Mouse (Mus musculus) intestine, postnatal 0 days (tissue): ENCODE measurements around the gene Gsg1l. TPM values are rescaled to one million over a fixed set of nuclear protein-coding genes. Genes with fewer than 3 reads are reported as not detected.

Experiments
- ATAC-seq: fragments of 200-750 bp; cut with Nextera tagmentation; 2 replicates; pipeline ENCODE4 v1.8.0; 2017; ENCODE audit warnings: mild to moderate bottlenecking, moderate TSS enrichment, moderate library complexity
- H3K27ac ChIP-seq: fragments of 300-500 bp; sonication (generic); 2 replicates; pipeline ENCODE4 v1.5.1; 2014; ENCODE audit warnings: mild to moderate bottlenecking, low read depth, low read length, moderate library complexity
- H3K27me3 ChIP-seq: fragments of 300-500 bp; sonication (generic); replicated peaks from 2 replicates; pipeline ENCODE4 v1.6.1; 2014; ENCODE audit warnings: low read length, mixed read lengths; ENCODE audit not compliant: control insufficient read depth, insufficient read depth
- H3K36me3 ChIP-seq: fragments of 300-500 bp; sonication (generic); 2 replicates; pipeline ENCODE4 v1.6.1; 2014; ENCODE audit warnings: mild to moderate bottlenecking, moderate library complexity; ENCODE audit not compliant: control insufficient read depth, insufficient read depth
- H3K4me1 ChIP-seq: fragments of 300-500 bp; sonication (generic); replicated peaks from 2 replicates; pipeline ENCODE4 v1.6.1; 2014; ENCODE audit warnings: antibody characterized with exemption, low read length, mixed read lengths; ENCODE audit not compliant: control insufficient read depth, insufficient read depth
- H3K4me2 ChIP-seq: fragments of 300-500 bp; sonication (generic); replicated peaks from 2 replicates; pipeline ENCODE4 v1.6.1; 2014; ENCODE audit warnings: low read depth, mild to moderate bottlenecking, moderate library complexity
- H3K4me3 ChIP-seq: fragments of 300-500 bp; sonication (generic); 2 replicates; pipeline ENCODE4 v1.5.1; 2014; ENCODE audit warnings: low read depth, low read length
- H3K9ac ChIP-seq: fragments of 300-500 bp; sonication (generic); 2 replicates; pipeline ENCODE4 v1.6.1; 2014; ENCODE audit warnings: mild to moderate bottlenecking, low read depth, low read length
- H3K9me3 ChIP-seq: fragments of 300-500 bp; sonication (generic); 2 replicates; pipeline ENCODE4 v1.6.1; 2016; ENCODE audit warnings: mixed run types; ENCODE audit not compliant: control insufficient read depth
- CTCF ChIP-seq: sonication (generic); IDR thresholded peaks from 2 replicates; pipeline ENCODE4 v1.5.1; 2016; ENCODE audit warnings: low read depth, mild to moderate bottlenecking, control low read depth, antibody characterized with exemption, moderate library complexity
- WGBS: fragments of 180-500 bp; shearing (Covaris S2); extraction: QIAGEN DNeasy Blood & Tissue Kit; methylation state at CpG from one replicate; pipeline ENCODE4 v1.1.7; 2014; 5-methylcytosine and 5-hydroxymethylcytosine counted together
- polyA plus RNA-seq: library from polyadenylated mRNA; unstranded; fragments of >200 nt; fragmentation: Nextera tagmentation; extraction: Ambion mirVana; gene quantifications from 2 replicates; pipeline ENCODE4 v1.2.1, GENCODE M21; 2015

Gene Gsg1l
- polyA plus RNA-seq, 1 experiment from 2014 or later, result 0.52 TPM

- no peaks in the 10 kb centered on the region for H3K9me3 ChIP-seq
- 67% methylated on average over 10 of the region's 10 CpGs for WGBS
- H3K4me3 ChIP-seq, result no peak overlapping the region
- H3K36me3 ChIP-seq, result no peaks in the 10 kb centered on the region
- no peak overlapping the region for H3K9ac ChIP-seq
- H3K27ac ChIP-seq, result no peak overlapping the region
- no peaks in the 10 kb centered on the region for H3K4me1 ChIP-seq
- no peak overlapping the region for H3K4me2 ChIP-seq
- ATAC-seq, result no peak
- H3K27me3 ChIP-seq, result no peaks in the 10 kb centered on the region
- TF ChIP-seq CTCF, result no peak
Measured at GRCm38 (mm10) chr7:126057332-126057914, 24.8 kb downstream of the Gsg1l start.

DNA sequence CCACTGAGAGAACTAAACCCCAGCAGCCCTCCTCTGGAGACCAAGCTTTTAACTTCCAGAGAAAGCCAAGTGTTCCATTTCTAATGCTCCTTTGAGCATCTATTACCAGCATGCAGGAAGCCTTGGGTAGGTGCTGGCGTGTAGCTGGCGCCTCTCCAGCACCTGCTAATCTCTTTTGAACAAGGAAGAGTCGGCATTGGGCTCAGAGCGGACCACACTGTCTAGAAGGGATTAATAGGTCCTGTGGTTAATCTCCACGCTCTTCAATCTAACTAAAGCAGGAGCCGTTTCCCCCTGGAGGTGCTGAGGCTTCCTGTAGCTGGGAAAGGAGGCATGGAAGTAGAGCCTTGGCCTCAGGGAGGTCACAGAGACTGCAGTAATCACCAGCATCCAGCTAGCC, 27.6 kb downstream of the Gsg1l start:
- TF ChIP-seq CTCF, result no peak
- Histone ChIP-seq H3K27me3 (no peaks in the 10 kb centered on the region), H3K9ac (no peak overlapping the region), H3K4me1 (no peaks in the 10 kb centered on the region), H3K9me3 (no peaks in the 10 kb centered on the region), H3K4me3 (no peak overlapping the region), H3K4me2 (no peak overlapping the region), H3K27ac (no peak overlapping the region), H3K36me3 (no peaks in the 10 kb centered on the region)
- 72% methylated on average over 6 of the region's 6 CpGs for WGBS
- ATAC-seq, result no peak

- H3K4me3 ChIP-seq, result no peak overlapping the region
- 78% methylated on average over 7 of the region's 7 CpGs for WGBS
- no peak overlapping the region for H3K9ac ChIP-seq
- H3K4me2 ChIP-seq, result no peak overlapping the region
- no peaks in the 10 kb centered on the region for H3K36me3 ChIP-seq
- no peaks in the 10 kb centered on the region for H3K4me1 ChIP-seq
- no peaks in the 10 kb centered on the region for H3K9me3 ChIP-seq
- H3K27ac ChIP-seq, result no peak overlapping the region
- H3K27me3 ChIP-seq, result no peaks in the 10 kb centered on the region
- no peak for TF ChIP-seq CTCF
- ATAC-seq, result no peak
Measured at GRCm38 (mm10) chr7:126053618-126054017, 28.6 kb downstream of the Gsg1l start.

- no peak overlapping the region for H3K4me3 ChIP-seq
- H3K4me1 ChIP-seq, result no peaks in the 10 kb centered on the region
- ATAC-seq, result no peak
Measured at GRCm38 (mm10) chr7:126051910-126052309, 30.3 kb downstream of the Gsg1l start.

GRCm38 (mm10) chr7:126045077-126045476, 37.1 kb downstream of the Gsg1l start:
- H3K27ac ChIP-seq, result no peak overlapping the region
- H3K4me1 ChIP-seq, result no peaks in the 10 kb centered on the region
- H3K36me3 ChIP-seq, result no peaks in the 10 kb centered on the region
- H3K27me3 ChIP-seq, result no peaks in the 10 kb centered on the region
- H3K9ac ChIP-seq, result no peak overlapping the region
- TF ChIP-seq CTCF, result no peak
- no peaks in the 10 kb centered on the region for H3K9me3 ChIP-seq
- H3K4me2 ChIP-seq, result no peak overlapping the region
- ATAC-seq, result no peak
- H3K4me3 ChIP-seq, result no peak overlapping the region
- 89% methylated on average over 6 of the region's 6 CpGs for WGBS

More at GRCm38 (mm10) chr7:126051910-126052309, 30.3 kb downstream of the Gsg1l start:
- no peak overlapping the region for H3K4me2 ChIP-seq
- no peaks in the 10 kb centered on the region for H3K36me3 ChIP-seq
- no peak overlapping the region for H3K9ac ChIP-seq
- H3K27me3 ChIP-seq, result no peaks in the 10 kb centered on the region
- no peaks in the 10 kb centered on the region for H3K9me3 ChIP-seq
- TF ChIP-seq CTCF, result no peak
- H3K27ac ChIP-seq, result no peak overlapping the region
- WGBS, result 61% methylated on average over 6 of the region's 6 CpGs

DNA sequence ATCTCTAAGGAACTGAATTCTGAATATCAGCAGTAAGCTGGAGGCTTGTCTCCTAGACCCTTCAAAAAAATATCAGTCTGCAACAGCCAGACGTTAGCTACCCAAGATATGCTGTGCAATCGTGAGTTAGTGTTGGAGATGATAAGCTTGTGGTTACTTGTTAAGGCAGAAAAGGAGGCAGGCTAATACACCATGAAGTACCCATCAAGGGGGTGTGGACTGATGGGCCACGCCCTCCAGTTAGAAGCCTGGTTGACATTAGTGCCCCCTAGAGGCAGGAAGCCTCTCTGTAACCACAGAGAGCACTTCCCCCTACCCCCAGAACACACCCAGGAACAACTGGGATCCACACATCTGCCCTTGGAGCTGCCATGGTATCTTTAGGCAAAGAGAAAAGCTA, 39.9 kb downstream of the Gsg1l start:
- ATAC-seq, result no peak
- no peaks in the 10 kb centered on the region for H3K4me1 ChIP-seq

More for the DNA sequence above, 39.9 kb downstream of the Gsg1l start:
- H3K27ac ChIP-seq, result no peak overlapping the region
- H3K4me3 ChIP-seq, result no peak overlapping the region
- H3K4me2 ChIP-seq, result no peak overlapping the region
- 45% methylated on average over 3 of the region's 3 CpGs for WGBS
- no peaks in the 10 kb centered on the region for H3K36me3 ChIP-seq
- H3K9me3 ChIP-seq, result no peaks in the 10 kb centered on the region
- H3K9ac ChIP-seq, result no peak overlapping the region
- H3K27me3 ChIP-seq, result no peaks in the 10 kb centered on the region
- TF ChIP-seq CTCF, result peak; percentile 56
